Mouse (Mus musculus): ENCODE results near the gene Kctd5. TPM values are rescaled to one million over a fixed set of nuclear protein-coding genes. Genes with fewer than 3 reads are reported as not detected.

Kctd5 gene
- total RNA-seq, 2 experiments from 2014 or later = 26.0 to 30.4 TPM

DNA sequence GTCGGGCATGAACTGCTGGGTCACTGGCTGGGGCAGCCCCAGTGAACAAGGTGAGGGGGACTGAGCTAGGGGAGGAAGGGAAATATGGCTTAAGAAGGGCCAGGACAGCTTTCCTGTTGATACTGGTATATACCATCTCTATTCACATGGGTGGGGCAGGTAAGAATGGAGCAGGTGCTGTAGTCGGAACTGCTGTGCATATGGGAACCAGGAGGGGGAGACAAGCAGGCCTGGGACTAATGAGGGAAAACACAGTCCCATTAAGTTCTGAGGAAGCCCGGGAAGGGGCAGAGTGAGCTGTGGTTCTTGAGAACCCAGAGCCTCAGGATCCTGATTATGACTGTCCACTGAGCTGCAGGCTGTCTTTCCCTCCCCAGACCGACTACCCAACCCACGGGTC is 28.8 kb downstream of the Kctd5 start:
- no peak for DNase-seq (ENCODE audit: low spot score in 2 of 2)

DNA sequence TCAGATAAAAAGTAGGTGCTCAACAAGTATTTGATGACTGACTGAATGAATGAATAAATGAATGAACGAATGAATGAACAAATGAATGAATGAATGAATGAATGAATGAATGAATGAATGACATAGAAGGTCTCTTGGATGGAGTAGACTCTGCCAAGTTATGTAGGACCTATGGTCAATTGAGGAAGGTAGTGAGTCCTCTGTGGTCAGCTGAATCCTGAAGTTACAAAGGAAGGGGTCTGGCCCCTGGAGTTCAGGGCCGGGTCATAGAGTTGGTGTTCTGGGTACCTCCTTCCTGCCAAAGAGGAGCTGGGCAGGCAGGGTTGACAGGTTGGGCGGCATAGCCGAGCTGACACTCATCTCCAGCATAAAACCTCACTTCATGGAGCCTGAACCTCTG is 35.4 kb downstream of the Kctd5 start, which contains the start of gene Prss27:
Prss27 (plus strand) TSS at position 301 of the 400 bp plus-strand sequence.
- DNase-seq (ENCODE audit: low spot score in 2 of 2) = no peak

DNA sequence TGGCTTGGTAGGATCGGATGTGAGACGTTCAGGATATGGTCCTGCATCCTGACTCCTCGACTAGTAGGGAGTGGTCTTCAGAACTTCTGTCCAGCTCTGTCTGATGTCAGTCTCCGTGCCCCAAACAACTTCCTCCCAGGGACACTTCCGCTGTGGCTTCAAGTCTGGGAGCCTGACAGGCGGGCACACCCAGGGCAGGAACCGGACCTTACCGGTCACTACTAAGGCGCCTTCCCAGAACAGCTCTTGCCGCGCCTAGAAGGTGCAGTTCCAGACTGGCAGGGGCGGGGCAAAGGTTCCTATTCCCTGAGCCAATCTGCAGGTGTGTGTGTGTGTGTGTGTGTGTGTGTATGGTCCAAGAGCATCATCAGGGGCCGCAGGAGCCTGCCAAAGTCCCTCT is 35.9 kb downstream of the Kctd5 start:
- no peak for DNase-seq (ENCODE audit: low spot score in 2 of 2)

DNA sequence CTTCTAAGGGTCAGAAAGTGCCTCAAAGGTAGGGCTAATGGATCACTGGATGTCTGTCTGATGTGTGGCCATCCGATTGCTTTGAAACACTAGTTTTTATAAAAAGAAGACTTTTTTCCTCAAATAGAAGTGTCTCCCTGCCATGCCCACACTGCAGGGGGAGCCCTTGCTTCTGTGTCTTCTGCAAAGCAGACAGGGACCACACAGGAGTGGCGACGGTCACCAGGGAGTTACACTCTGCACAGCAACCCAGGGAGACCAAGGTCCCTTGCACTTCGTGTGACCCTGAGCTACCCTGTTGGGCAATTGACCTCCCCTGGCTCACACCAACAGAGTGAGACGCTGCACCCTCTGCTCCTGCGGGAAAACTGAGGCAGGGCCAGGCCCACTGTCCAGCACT is 36.3 kb downstream of the Kctd5 start:
- no peak for DNase-seq (ENCODE audit: low spot score in 2 of 2)

DNA sequence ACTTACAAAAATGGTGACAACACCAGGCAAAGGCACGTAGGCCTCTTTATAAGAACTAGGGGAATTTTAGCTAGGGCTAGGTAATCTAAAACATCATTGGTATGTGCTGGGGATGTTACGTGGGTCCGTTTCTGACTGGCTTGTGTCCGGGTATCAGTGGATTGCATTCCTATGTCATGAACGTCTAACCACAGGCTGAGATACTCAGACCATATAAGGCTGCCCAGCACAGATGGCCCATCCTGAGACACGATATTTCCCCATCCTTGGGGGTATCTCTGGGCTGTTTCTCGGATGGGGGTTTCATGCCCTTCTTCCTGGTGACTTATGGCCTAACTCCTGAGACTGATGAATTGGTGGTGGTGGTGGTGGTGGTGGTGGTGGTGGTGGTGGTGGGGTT is 38.2 kb downstream of the Kctd5 start:
- no peak for DNase-seq (ENCODE audit: low spot score in 2 of 2)

DNA sequence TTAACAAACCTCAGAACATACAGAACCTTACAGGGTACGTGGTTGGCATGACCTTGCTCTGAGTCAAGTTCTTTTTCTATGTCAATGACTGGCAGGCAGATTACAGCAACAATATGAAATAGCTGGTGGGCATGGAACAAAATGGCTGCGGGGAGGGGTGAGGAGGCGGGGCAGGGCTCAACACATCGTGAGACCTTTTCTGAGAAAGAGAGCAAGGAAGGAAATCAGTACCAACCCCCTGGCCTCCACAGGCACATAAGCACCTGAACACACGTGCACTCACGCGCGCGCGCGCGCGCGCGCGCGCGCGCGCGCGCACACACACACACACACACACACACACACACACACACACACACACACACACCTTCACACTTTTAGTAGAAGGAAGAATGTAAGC is 42.7 kb downstream of the Kctd5 start:
- DNase-seq (ENCODE audit: low spot score in 2 of 2) = no peak

DNA sequence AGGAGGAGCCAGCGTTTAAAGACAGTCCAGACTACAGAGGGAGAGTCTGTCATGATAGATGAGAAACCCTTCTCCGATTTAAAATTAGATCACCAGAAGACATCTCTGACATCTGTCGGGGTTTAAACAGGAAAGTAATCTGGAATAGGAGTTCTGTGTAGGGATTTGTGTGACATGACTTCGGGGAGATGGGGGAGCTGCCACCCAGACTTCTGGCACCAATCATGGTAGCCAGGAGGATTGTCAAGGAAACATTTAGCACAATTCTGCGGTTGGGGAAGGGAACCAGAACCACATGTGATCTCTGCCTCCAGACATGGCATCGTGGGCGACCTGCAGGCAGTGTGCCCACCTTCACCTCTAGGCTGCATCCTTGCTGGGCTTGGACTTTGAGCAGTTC is 43.8 kb downstream of the Kctd5 start:
- no peak for DNase-seq (ENCODE audit: low spot score in 2 of 2)

DNA sequence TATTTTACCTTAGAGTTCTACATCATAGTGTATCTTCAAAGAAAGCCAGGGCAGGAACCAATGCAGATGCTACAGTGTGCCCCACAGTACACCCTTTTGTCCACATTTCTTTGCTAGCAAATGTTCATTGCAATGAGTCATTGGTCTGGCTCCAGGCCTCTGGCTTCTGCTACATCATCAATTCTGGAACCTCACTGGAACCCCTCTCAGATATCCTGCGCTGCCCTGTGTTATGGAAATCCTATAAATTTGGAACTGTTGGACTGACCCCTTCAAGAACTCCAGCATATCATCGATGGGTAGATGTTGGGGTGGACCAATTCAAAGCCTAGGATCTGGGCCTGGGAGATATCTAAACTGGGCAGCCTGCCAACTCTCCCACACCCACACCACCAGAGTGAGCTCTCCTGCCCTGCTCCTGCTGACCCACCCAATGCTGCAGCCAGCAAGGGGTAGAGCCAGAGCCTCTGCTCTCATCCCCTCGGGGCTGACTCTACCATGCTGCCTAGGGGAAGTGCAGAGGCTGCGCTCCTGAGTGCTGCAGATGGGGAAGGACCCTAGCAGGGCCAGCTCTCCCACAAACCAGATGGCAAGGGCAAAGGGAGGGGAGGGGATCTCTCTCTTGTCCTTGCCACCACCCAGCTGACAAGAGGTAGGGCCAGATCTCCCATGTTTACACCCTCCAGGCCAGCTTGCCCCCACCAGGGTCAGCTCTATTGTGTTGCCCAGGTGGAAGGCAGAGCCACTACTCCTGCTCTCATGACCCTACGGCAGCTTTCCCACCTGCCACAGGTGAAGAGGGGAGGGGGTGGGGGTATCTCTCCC is 51.7 kb downstream of the Kctd5 start:
- peak in 1 of 2 experiments; percentile 42 for DNase-seq (ENCODE audit: low spot score in 2 of 2)

DNA sequence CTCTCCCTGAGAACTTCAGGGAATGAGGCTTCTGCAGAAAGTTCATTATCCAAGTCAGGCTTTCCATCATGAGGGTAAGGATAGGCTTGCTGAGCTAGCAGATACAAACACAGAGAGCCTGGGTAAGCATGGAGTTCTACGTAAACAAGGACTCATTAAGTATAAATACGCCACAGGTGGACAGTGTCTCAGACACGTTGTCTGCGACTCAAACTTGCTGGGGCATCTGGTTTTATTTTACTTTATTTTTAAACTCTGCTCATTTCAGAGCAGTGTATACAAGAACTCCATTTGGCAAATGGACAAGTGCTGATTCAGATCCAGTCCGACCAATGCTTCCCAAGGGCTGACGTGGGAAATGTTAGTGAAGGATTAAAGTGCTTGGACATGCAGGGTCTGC is 52.6 kb downstream of the Kctd5 start:
- no peak for DNase-seq (ENCODE audit: low spot score in 2 of 2)

DNA sequence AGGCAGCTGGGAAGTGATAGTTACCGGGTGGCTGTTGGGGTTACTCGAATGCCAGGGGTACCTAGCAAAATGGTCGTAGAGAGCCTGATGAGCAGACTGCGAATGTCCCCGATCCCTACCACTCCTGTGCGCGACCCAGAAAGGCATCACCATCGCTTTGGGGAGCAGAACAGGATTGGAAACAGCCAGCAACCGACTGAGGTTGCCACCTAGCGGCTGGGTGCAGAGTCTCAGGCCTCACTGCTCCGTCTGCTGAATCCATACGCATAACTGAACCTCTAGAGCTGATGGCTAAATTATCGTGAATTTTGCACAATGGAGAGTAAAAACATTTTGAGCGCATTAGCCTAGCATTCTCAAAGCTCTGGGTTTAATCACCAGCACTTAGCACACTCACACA is 57.6 kb downstream of the Kctd5 start:
- DNase-seq (ENCODE audit: low spot score in 2 of 2) = no peak

DNA sequence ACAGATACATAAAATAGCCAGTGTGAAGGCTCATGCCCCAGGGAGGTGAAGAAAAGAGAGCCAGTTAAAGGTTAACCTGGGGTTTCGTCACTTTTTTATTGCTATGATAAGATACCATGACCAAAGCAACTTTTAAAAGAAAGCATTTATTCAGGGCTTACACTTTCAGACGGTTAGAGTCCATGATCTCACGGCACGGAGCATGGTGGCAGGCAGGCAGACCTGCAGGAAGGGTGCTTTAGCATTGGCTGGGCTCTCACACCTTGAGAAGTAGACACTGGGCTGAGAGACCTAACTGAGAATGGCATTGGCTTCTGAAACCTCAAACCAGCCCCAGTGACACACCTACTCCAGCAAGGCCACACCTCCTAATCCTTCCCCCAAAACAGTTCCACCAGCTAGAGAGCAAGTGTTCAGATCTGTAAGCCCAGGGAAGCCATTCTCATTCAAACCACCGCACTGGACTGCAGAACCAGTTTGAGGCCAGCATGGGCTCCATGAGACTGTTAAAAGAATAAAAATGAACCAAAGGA is 58.8 kb downstream of the Kctd5 start:
- DNase-seq (ENCODE audit: low spot score in 2 of 2) = no peak

DNA sequence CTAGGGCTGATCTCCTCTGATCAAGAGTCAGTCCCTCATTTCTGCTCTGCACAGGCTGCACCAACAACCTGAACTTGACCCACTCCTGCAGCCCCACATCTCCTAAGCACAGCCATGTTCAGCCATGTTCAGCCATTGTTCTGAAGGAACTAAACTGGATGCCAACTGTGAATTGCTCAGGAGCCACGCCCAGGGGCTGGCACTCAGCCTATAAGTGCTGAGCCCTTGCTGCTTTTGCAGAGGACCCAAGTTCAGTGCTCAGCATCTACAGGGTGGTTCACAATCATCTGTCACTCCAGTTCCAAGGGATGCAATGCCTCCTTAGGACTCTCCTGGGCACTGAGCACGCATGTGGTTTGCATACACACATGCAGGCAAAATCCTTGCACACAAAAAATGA is 60.4 kb downstream of the Kctd5 start:
- DNase-seq (ENCODE audit: low spot score in 2 of 2) = no peak

DNA sequence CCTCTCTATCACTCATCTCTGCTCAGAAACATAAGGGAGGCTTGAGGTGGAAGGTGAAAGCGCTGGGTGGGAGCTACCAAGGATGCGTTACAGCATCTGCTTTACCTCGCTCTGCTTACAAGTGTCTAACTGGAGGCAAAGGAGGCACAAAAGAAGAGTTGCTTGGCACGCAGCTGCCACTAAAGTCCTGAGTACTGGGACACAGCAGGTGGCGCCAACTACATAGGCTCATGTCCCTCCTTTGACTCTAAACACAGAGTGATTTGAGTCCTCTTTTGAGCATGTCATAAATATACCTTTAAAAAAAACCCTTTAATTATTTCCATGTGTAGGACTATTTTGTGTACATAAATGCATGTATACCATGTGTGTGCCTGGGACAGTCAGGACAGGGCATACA is 63.7 kb downstream of the Kctd5 start:
- DNase-seq (ENCODE audit: low spot score in 2 of 2) = no peak

DNA sequence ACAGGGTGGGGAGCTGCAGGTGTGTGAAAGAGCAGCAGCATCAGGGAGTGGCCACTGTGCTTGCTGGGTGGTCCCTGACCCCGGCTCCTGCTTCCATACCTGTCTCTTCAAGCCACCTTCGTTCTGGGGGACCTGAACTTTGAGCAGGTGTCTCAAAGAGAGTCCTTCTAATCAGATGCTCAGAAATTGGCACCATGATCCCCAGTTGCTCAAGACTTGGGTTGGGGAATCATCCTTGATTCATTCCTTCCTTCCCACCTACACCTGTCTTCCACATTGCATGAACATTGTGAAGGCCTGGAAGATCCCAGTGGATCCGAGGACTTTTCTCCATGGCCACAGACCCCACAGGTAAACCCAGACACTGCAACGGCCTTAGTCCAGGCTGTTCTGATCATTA is 65.2 kb downstream of the Kctd5 start:
- no peak for DNase-seq (ENCODE audit: low spot score in 2 of 2)

DNA sequence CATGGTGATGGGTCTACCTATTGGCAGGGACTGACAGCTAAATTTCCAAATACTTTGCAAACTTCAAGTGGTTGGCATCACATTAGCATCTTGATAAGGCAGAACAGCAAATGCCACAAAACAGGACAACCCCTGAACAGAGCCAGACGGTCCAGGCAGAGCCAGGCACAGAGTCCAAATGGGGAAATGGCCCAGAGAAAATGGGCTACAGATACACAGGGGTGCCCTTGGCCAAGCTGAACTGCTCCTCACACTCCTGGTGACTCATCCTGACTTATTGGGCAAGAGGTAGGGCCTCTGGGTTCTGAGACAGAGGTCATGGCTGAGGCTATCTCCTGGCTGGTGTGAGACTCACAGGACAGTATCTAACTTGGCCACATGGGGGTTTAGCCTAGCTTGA is 65.9 kb downstream of the Kctd5 start:
- no peak for DNase-seq (ENCODE audit: low spot score in 2 of 2)

DNA sequence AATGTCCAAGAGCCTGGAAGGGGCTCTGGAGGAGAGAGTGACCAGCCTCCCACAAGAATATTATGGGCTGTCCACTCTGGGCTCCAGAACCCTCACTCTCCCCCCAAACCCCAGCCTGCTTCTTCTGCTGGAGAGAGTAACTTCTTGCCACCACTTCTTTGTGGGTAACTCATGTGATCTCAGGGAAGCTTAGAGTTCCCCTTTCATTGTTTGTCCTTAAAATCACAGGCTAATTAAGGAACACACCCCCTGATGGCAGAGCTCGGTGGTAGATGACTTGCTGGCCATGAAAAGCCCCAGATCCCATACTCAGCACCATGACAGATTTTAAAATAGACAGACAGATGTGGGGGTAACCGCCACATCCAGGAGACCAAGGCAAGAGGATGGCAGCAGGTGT is 66.4 kb downstream of the Kctd5 start:
- DNase-seq (ENCODE audit: low spot score in 2 of 2) = no peak

DNA sequence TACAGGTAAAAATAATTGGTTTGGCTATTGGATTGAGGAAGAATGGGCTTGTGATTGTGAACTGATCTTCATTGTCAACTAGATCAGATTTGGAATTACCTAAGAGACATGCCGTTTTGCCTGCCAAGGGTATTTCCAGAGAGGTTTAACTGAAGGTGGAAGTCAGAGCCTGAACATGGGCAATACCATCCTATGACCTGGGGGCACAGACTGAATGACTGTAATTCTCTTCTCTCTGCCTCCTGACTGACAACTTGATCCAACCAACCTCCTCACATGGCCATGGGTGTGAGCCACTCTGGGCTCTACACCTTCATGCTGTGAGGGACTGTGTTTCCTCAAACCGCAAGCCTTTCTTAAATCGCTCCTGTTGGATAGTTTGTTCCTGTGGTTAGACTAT is 68.2 kb downstream of the Kctd5 start:
- no peak for DNase-seq (ENCODE audit: low spot score in 2 of 2)

DNA sequence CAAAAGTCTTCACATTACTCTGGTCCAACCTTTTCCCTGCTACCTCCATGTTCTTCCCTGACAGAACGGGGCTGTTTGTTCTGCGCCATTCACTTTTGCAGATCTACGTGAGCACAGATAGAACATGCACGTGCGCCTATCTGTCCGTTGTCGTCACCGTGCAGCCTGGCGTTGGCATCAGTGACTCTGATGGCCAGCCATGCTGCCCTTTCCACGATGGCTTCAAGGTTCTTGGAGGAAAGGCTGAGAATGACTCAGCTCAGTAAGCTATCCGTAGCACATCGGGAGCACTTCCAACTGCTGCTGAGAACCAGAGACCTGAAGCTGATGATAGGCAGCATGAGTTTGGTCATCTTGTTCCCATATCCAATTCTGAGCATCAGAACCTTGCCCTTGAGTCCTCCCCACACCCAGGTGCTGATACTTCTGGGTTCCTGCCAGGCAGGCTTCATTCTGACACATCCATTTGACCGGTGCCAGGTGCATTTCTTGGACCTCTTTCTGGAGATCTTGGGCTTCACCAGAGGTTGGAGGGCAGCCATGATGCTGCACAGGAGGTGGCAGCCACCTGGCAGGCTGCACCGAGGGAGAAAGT is 69.1 kb downstream of the Kctd5 start:
- DNase-seq (ENCODE audit: low spot score in 2 of 2) = no peak

DNA sequence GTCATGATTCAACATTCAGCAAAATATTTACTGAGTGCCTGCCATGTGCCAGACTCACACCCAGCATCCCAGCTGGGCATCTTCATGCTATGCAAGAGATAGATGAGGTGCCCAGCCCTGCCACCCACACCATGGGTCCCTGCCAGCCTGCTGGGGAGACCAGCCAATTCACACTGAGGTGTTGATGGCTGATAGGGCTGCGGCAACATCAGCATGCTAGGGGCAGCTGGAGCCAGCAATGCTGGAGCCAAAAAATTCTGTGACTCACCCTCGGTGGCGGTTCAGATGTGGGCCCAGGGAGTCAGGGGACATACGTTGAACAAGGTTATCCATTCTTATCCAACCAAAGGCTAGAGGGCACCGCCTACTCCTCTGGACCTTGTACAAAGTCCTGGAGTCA is 72.9 kb downstream of the Kctd5 start:
- DNase-seq (ENCODE audit: low spot score in 2 of 2) = peak in 1 of 2 experiments; percentile 26

DNA sequence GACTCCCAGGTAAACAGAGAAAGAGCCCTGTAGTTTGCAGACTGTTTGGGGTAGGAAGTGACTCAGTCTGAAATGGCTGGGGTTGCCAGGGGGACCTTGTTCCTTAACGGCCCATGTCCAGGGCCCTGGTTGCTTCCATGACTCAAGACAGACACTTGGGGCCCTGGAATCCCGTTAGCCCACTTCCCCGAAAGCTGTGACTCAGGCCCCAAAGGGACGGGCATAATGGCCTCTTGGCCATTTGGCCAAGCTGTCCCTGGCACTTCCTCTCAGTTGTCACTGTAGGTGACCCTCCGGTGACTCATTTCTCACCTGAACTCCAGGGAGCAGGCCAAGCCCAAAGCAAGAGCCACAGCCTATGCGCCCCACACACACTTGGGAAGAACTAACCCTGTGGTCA is 74.9 kb downstream of the Kctd5 start:
- DNase-seq (ENCODE audit: low spot score in 2 of 2) = no peak

DNA sequence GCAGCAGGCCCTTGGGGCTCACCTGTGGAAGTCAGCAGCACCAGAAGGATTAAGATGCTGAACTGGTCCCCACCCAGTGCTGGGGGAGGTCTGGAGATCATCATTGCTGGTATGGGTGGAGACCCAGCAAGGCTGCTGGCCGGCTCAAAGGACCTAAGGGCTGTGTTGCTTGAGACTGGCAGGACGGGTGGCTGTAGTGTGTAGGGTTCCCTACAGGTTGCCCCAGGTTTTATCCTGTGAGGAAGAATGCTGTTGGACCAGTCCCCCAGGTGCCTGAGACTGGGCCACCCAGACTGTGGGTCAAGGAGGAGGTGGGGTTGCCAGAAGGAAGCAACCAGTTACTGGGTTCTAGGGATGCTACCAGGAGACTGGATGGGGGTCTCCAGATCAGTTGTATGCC is 75.4 kb downstream of the Kctd5 start, which contains the start of gene Prss22:
Prss22 (minus strand) TSS at position 200 of the 400 bp plus-strand sequence.
- DNase-seq (ENCODE audit: low spot score in 2 of 2) = no peak
